Mouse (Mus musculus): ENCODE measurements at regions not wholly inside any gene's neighbourhood (a gene's known extent, or its start where the extent isn't known, plus 50 kb on each side); places are given as distances from the start of the nearest gene placed in this dataset.
"Not testable (repeated sequence)": the region's sequence is repeated elsewhere in the genome, so short reads cannot be mapped to it uniquely, and the experiment has no call there.

- not testable (repeated sequence) for DNase-seq
Observed at GRCm38 (mm10) chr17:13492239-13492638, 137.9 kb downstream of the Tcp10c start.

GRCm38 (mm10) chr17:13492649-13493277 lies 138.4 kb downstream of the Tcp10c start:
- DNase-seq, result not testable (repeated sequence)

DNA sequence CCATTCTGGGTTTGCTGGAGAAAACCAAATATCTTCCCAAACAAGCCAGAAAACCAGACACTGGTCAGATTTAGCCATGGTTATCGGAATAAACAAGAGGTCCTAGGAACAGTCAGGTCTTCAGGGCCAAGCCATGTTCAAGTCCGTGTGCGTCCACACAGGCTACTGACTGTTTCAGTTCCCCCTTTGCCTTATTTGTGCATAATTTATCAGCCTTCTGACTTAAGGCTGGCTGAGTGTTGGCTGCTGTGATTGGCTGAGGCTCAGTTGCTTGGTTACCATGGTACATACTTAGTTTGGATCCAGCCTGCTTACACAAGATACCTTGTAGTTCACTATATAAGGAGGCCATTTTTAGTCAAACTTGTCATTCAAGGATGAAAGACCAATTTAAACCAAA lies 139.5 kb downstream of the Tcp10c start:
- not testable (repeated sequence) for DNase-seq

DNA sequence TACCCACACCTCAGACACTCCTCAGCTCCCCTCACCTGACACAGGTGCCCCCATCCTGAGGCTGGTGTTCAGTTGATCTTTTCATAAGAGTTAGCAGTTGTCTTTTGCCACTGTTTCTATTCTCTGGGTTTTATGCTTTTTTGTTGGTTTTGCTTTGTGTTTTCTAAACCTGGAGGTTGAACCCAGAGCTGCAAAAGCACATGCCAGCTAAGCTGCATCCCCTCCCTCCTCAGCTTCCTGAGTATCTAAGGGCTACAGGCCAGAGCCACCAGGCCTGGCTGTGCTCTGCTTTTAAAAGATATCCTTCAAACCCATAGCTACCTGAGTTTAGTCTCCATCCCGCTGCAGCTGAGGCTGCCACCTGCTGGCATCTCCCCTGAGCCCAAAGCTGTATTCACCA lies 140.1 kb downstream of the Tcp10c start:
- not testable (repeated sequence) for DNase-seq

DNA sequence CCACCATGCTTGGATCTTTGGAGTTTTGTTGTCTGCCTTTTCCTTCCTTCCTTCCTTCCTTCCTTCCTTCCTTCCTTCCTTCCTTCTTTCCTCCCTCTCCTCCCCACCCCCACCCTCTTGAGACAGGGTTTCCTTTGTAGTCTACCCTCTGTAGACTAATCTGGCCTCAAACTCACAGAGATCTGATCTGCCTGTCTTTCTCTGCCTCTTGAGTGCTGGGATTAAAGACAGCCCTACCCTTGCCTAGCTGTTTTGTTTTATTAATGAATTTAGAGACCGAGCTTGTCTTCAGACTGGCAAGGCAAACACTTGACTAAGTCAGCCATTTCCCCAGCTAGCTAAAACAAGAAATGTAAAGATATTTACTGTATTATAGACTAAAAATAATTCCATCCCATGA lies 150.0 kb downstream of the Tcp10c start:
- DNase-seq, result not testable (repeated sequence)

- DNase-seq, result not testable (repeated sequence)
Observed at GRCm38 (mm10) chr17:13504827-13505268, 150.5 kb downstream of the Tcp10c start.

- DNase-seq, result not testable (repeated sequence)
Observed at GRCm38 (mm10) chr17:13507397-13508063, 153.2 kb downstream of the Tcp10c start.

- not testable (repeated sequence) for DNase-seq
Observed at GRCm38 (mm10) chr17:13519409-13520201, 165.2 kb downstream of the Tcp10c start.

GRCm38 (mm10) chr17:13532579-13532978 lies 178.2 kb downstream of the Tcp10c start:
- DNase-seq, result not testable (repeated sequence)

GRCm38 (mm10) chr17:13540446-13541241 lies 186.3 kb downstream of the Tcp10c start:
- DNase-seq, result no peak

- no peak for DNase-seq
Observed at GRCm38 (mm10) chr17:13541249-13541648, 186.9 kb downstream of the Tcp10c start.

GRCm38 (mm10) chr17:13542261-13542660 lies 187.9 kb downstream of the Tcp10c start:
- no peak for DNase-seq

DNA sequence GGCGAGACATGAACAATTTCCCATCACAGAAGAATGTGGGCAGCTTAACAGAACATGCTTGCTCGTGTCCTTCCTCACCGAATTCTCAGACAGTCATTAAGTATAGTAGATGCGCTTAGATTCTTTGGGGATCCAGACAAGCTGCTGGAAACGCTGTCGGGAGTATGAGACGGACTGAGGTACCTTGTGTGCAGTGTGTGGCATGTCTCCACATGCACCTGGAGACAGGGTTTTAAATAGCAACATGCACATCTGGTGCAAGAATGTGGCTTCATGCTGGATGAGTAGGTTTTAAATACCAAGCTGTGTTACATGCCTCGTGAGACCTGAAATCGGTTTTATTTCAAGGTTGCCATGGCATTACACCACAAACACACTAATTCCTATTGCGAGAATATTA lies 188.5 kb downstream of the Tcp10c start:
- no peak for DNase-seq

DNA sequence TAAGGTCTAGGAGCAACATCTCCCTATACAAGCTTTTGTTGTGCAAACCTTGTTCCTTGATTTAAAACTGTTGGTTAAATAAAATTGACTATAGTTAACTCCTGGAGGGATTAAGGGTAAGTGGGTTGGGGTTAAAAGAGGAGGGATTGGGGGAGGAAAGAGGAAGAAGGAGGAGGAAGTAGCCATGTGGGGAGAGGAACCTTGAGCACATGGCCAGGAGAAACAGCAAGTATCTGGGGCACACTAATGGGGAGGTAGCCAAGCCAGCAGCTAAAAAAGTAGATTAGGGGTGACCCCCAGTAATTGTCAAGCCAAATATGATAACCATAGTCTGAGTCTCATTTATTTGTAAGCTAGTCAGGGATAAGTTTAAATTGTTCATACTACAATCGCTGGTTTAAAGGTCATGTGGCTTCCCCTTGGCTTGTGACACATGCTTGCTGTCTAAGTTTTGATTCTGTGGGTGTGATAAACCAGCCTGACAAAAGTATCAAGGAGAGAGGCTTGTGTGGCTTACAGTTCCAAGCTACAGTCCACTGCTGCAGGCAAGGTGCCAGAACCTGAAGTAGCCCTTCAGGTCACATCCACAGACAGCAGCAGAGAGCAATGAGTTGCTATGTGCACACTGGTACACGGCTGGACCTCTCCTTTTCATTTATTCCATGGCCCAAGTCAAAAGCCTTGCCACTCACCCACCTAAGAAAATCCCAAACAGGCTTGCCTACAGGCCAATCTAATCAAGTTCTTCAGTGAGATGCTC lies 189.8 kb downstream of the Tcp10c start:
- DNase-seq, result no peak

- DNase-seq, result no peak
Observed at GRCm38 (mm10) chr17:13546249-13546648, 191.9 kb downstream of the Tcp10c start.

DNA sequence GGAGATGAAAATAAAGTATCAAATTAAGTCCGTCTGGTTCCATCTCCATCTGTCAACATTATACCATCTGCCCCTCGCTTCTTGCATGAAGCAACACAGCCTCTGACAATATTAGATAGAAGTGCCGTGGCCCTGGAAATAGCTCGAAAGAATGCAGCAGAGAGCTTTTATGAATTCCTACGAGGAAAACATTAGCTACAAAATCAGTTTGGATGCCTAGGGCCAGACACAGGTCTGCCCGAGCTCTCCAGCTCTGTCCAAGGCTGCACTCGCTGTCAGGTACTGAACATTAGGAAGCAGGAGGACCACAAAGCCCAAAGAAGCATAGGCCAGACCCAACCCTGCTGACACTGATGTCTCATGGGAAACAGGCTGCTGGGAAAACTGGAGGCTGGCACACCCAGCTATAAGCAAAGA lies 192.3 kb downstream of the Tcp10c start:
- peak; percentile 57 for DNase-seq

- DNase-seq, result no peak
Observed at GRCm38 (mm10) chr17:13547657-13548360, 193.4 kb downstream of the Tcp10c start.

DNA sequence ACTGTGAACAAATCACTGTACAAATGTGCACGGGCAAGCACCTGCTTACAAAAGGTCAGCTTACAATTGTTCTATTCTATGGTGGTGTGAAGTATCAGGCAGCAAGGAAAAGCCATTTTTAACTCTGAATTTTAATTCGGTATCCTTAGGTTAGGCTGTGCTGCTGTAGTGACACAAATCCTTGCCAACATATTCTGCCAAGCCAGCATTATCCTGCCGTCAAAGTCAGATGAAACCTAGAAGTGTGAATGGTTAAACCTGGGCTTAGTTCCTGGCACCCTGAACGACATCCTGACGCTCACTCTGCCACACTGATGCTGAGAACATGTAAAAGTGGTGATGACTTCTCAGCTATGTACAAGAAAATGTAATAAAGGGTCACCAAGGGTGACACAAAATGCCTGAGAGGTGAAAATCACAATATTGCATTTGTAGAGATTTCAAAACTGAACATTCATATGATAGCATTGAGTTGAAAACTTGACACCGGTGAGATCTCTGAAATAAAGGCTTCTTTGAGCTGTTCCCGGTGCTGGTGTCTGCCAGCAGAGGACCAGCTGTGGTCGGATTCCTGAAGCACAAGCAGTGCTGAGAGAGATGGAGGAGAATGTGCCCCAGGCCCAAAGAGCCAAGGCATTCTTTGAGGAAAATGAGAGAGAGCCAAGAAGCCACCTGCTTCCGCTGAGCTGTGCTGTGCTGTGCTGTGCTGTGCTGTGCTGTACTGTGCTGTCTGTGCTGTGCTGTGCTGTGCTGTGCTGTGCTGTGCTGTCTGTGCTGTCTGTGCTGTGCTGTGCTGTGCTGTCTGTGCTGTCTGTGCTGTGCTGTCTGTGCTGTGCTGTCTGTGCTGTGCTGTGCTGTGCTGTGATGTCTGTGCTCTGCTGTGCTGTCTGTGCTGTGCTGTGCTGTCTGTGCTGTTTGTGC lies 195.9 kb downstream of the Tcp10c start:
- no peak for DNase-seq

DNA sequence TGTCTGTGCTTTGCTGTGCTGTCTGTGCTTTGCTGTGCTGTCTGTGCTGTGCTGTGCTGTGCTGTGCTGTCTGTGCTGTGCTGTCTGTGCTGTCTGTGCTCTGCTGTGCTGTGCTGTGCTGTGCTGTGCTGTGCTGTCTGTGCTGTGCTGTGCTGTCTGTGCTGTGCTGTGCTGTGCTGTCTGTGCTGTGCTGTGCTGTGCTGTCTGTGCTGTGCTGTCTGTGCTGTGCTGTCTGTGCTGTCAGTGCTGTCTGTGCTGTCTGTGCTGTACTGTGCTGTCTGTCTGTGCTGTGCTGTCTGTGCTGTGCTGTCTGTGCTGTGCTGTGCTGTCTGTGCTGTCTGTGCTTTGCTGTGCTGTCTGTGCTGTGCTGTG lies 196.5 kb downstream of the Tcp10c start:
- not testable (repeated sequence) for DNase-seq

- DNase-seq, result not testable (repeated sequence)
Observed at GRCm38 (mm10) chr17:13551693-13552404, 197.5 kb downstream of the Tcp10c start.

Data from right cerebral cortex, postnatal 25 days (tissue).